Mouse (Mus musculus): ENCODE results near the gene Hmga1b. TPM values are rescaled to one million over a fixed set of nuclear protein-coding genes. Genes with fewer than 3 reads are reported as not detected.
"Not testable (repeated sequence)": the region's sequence is repeated elsewhere in the genome, so short reads cannot be mapped to it uniquely, and the experiment has no call there.

Hmga1b gene
- polyA plus RNA-seq, 1 experiment = 1.9 TPM

- no peak for DNase-seq (ENCODE audit: low read depth)
- TF ChIP-seq POLR2A (IDR thresholded peaks at IDR 0.05; ENCODE audit: borderline replicate concordance, extremely low read depth, insufficient read depth, insufficient read length, poor library complexity, severe bottlenecking) (no peak), CTCF (IDR thresholded peaks at IDR 0.05; ENCODE audit: borderline replicate concordance, extremely low read depth, insufficient read depth, insufficient read length) (no peak)
Observed at GRCm38 (mm10) chr11:120772749-120773148, 10.2 kb downstream of the Hmga1b start.

- DNase-seq (ENCODE audit: low read depth) = no peak
- TF ChIP-seq CTCF (IDR thresholded peaks at IDR 0.05; ENCODE audit: borderline replicate concordance, extremely low read depth, insufficient read depth, insufficient read length) (no peak), POLR2A (IDR thresholded peaks at IDR 0.05; ENCODE audit: borderline replicate concordance, extremely low read depth, insufficient read depth, insufficient read length, poor library complexity, severe bottlenecking) (no peak)
Observed at GRCm38 (mm10) chr11:120773463-120774190, 11.0 kb downstream of the Hmga1b start.

- TF ChIP-seq POLR2A (IDR thresholded peaks at IDR 0.05; ENCODE audit: borderline replicate concordance, extremely low read depth, insufficient read depth, insufficient read length, poor library complexity, severe bottlenecking) (no peak), CTCF (IDR thresholded peaks at IDR 0.05; ENCODE audit: borderline replicate concordance, extremely low read depth, insufficient read depth, insufficient read length) (peak; percentile 100)
- peak; percentile 94 for DNase-seq (ENCODE audit: low read depth)
Observed at GRCm38 (mm10) chr11:120775774-120776469, 13.3 kb downstream of the Hmga1b start.

- DNase-seq (ENCODE audit: low read depth) = no peak
- TF ChIP-seq POLR2A (IDR thresholded peaks at IDR 0.05; ENCODE audit: borderline replicate concordance, extremely low read depth, insufficient read depth, insufficient read length, poor library complexity, severe bottlenecking) (no peak), CTCF (IDR thresholded peaks at IDR 0.05; ENCODE audit: borderline replicate concordance, extremely low read depth, insufficient read depth, insufficient read length) (no peak)
Observed at GRCm38 (mm10) chr11:120777123-120777522, 14.5 kb downstream of the Hmga1b start.

- DNase-seq (ENCODE audit: low read depth) = no peak
- TF ChIP-seq POLR2A (IDR thresholded peaks at IDR 0.05; ENCODE audit: borderline replicate concordance, extremely low read depth, insufficient read depth, insufficient read length, poor library complexity, severe bottlenecking) (no peak), CTCF (IDR thresholded peaks at IDR 0.05; ENCODE audit: borderline replicate concordance, extremely low read depth, insufficient read depth, insufficient read length) (no peak)
Observed at GRCm38 (mm10) chr11:120779876-120780275, 17.3 kb downstream of the Hmga1b start.

- DNase-seq (ENCODE audit: low read depth) = not testable (repeated sequence)
Observed at GRCm38 (mm10) chr11:120781361-120781760, 18.8 kb downstream of the Hmga1b start.

- no peak for TF ChIP-seq CTCF (IDR thresholded peaks at IDR 0.05; ENCODE audit: borderline replicate concordance, extremely low read depth, insufficient read depth, insufficient read length)
- TF ChIP-seq POLR2A (IDR thresholded peaks at IDR 0.05; ENCODE audit: borderline replicate concordance, extremely low read depth, insufficient read depth, insufficient read length, poor library complexity, severe bottlenecking) = no peak
- no peak for DNase-seq (ENCODE audit: low read depth)
Observed at GRCm38 (mm10) chr11:120783426-120784063, 21.0 kb downstream of the Hmga1b start.

GRCm38 (mm10) chr11:120784064-120784791, 21.6 kb downstream of the Hmga1b start, which contains the start of the genes Rfng and Gps1:
Gene Rfng (minus strand): TSS chr11:120784207.
Gene Gps1 (plus strand): TSS chr11:120784272.
- peak; percentile 92 for DNase-seq (ENCODE audit: low read depth)

GRCm38 (mm10) chr11:120785145-120785544, 22.6 kb downstream of the Hmga1b start:
- TF ChIP-seq POLR2A (IDR thresholded peaks at IDR 0.05; ENCODE audit: borderline replicate concordance, extremely low read depth, insufficient read depth, insufficient read length, poor library complexity, severe bottlenecking) (no peak), CTCF (IDR thresholded peaks at IDR 0.05; ENCODE audit: borderline replicate concordance, extremely low read depth, insufficient read depth, insufficient read length) (no peak)
- DNase-seq (ENCODE audit: low read depth) = no peak

More at GRCm38 (mm10) chr11:120784064-120784791, 21.6 kb downstream of the Hmga1b start, which contains the start of the genes Rfng and Gps1:
- TF ChIP-seq CTCF (IDR thresholded peaks at IDR 0.05; ENCODE audit: borderline replicate concordance, extremely low read depth, insufficient read depth, insufficient read length) (no peak), POLR2A (IDR thresholded peaks at IDR 0.05; ENCODE audit: borderline replicate concordance, extremely low read depth, insufficient read depth, insufficient read length, poor library complexity, severe bottlenecking) (peak; percentile 74)

GRCm38 (mm10) chr11:120788460-120788859, 25.9 kb downstream of the Hmga1b start:
- DNase-seq (ENCODE audit: low read depth) = not testable (repeated sequence)

GRCm38 (mm10) chr11:120789355-120789754, 26.8 kb downstream of the Hmga1b start:
- DNase-seq (ENCODE audit: low read depth) = no peak

More at GRCm38 (mm10) chr11:120789355-120789754, 26.8 kb downstream of the Hmga1b start:
- TF ChIP-seq CTCF (IDR thresholded peaks at IDR 0.05; ENCODE audit: borderline replicate concordance, extremely low read depth, insufficient read depth, insufficient read length) (no peak), POLR2A (IDR thresholded peaks at IDR 0.05; ENCODE audit: borderline replicate concordance, extremely low read depth, insufficient read depth, insufficient read length, poor library complexity, severe bottlenecking) (no peak)
